Mouse (Mus musculus) liver, embryonic 12.5 days (tissue): Measurements from ENCODE around the gene Lrig2. TPM values are rescaled to one million over a fixed set of nuclear protein-coding genes. Genes with fewer than 3 reads are reported as not detected.

Experiments
- ATAC-seq: fragments of 200-750 bp; cut with Nextera tagmentation; 2 replicates; pipeline ENCODE4 v1.8.0; 2017; ENCODE audit warnings: moderate number of reproducible peaks, mild to moderate bottlenecking, moderate library complexity
- H3K27ac ChIP-seq: fragments of 300-500 bp; sonication (generic); 2 replicates; pipeline ENCODE4 v1.5.1; 2016; ENCODE audit warnings: mild to moderate bottlenecking
- H3K27me3 ChIP-seq: fragments of 300-500 bp; sonication (generic); replicated peaks from 2 replicates; pipeline ENCODE4 v1.6.1; 2016; ENCODE audit warnings: mild to moderate bottlenecking, moderate library complexity
- H3K36me3 ChIP-seq: fragments of 300-500 bp; sonication (generic); 2 replicates; pipeline ENCODE4 v1.6.1; 2016; ENCODE audit warnings: mild to moderate bottlenecking, moderate library complexity
- H3K4me1 ChIP-seq: fragments of 300-500 bp; sonication (generic); 2 replicates; pipeline ENCODE4 v1.6.1; 2016
- H3K4me2 ChIP-seq: fragments of 300-500 bp; sonication (generic); 2 replicates; pipeline ENCODE4 v1.6.1; 2016; ENCODE audit warnings: mild to moderate bottlenecking, moderate library complexity
- H3K4me3 ChIP-seq: fragments of 300-500 bp; sonication (generic); 2 replicates; pipeline ENCODE4 v1.5.1; 2016; ENCODE audit warnings: mild to moderate bottlenecking, moderate library complexity
- H3K9ac ChIP-seq: fragments of 300-500 bp; sonication (generic); 2 replicates; pipeline ENCODE4 v1.6.1; 2016; ENCODE audit warnings: mild to moderate bottlenecking, moderate library complexity
- H3K9me3 ChIP-seq: fragments of 300-500 bp; sonication (generic); replicated peaks from 2 replicates; pipeline ENCODE4 v1.6.1; 2016; ENCODE audit warnings: mild to moderate bottlenecking, moderate library complexity
- WGBS: fragments of 180-500 bp; shearing (Covaris S2); methylation state at CpG from one replicate; pipeline ENCODE4 v1.1.7; 2016; ENCODE audit not compliant: insufficient replicate concordance; 5-methylcytosine and 5-hydroxymethylcytosine counted together
- polyA plus RNA-seq: library from polyadenylated mRNA; unstranded; fragments of >200 nt; fragmentation: Nextera tagmentation; extraction: Ambion mirVana; gene quantifications from 2 replicates; pipeline ENCODE4 v1.2.1, GENCODE M21; 2016

Lrig2 gene
- polyA plus RNA-seq, 1 experiment from 2014 or later: 5.4 TPM

- Histone ChIP-seq H3K27ac (no peak overlapping the region), H3K9me3 (no peaks in the 10 kb centered on the region), H3K9ac (no peak overlapping the region), H3K4me2 (no peak overlapping the region), H3K27me3 (no peaks in the 10 kb centered on the region), H3K4me3 (no peak overlapping the region), H3K4me1 (no peaks in the 10 kb centered on the region; the same call in 1 of the 2 replicates), H3K36me3 (peaks cover 11% of the 10 kb centered on the region; the same call in 1 of the 2 replicates)
- no peak for ATAC-seq
- 79% methylated on average over 2 of the region's 2 CpGs for WGBS
These were observed 10.8 kb downstream of the Lrig2 start for GRCm38 (mm10) chr3:104500881-104501280.

GRCm38 (mm10) chr3:104496176-104496575, 15.5 kb downstream of the Lrig2 start:
- Histone ChIP-seq H3K4me3 (no peak overlapping the region), H3K4me1 (no peaks in the 10 kb centered on the region), H3K27me3 (no peaks in the 10 kb centered on the region), H3K36me3 (peaks cover 43% of the 10 kb centered on the region), H3K27ac (no peak overlapping the region), H3K9me3 (no peaks in the 10 kb centered on the region), H3K9ac (no peak overlapping the region), H3K4me2 (no peak overlapping the region)
- ATAC-seq: no peak
- 80% methylated on average over 4 of the region's 4 CpGs for WGBS

- Histone ChIP-seq H3K27ac (no peak overlapping the region), H3K9ac (no peak overlapping the region), H3K4me2 (no peak overlapping the region), H3K4me3 (no peak overlapping the region), H3K9me3 (no peaks in the 10 kb centered on the region), H3K4me1 (no peaks in the 10 kb centered on the region), H3K36me3 (peaks cover 43% of the 10 kb centered on the region), H3K27me3 (no peaks in the 10 kb centered on the region)
- ATAC-seq: no peak
- WGBS: 34% methylated on average over 1 of the region's 1 CpGs
These were observed 30.6 kb downstream of the Lrig2 start for GRCm38 (mm10) chr3:104480946-104481719.

- no peak for ATAC-seq
- no peak overlapping the region for H3K4me2 ChIP-seq
- H3K9ac ChIP-seq: no peak overlapping the region
- H3K27me3 ChIP-seq: no peaks in the 10 kb centered on the region
- WGBS: 85% methylated on average over 1 of the region's 1 CpGs
- H3K27ac ChIP-seq: no peak overlapping the region
- H3K4me1 ChIP-seq: no peaks in the 10 kb centered on the region
- H3K36me3 ChIP-seq: peaks cover 45% of the 10 kb centered on the region
- no peaks in the 10 kb centered on the region for H3K9me3 ChIP-seq
- no peak overlapping the region for H3K4me3 ChIP-seq
These were observed 33.7 kb downstream of the Lrig2 start for GRCm38 (mm10) chr3:104478056-104478455.

GRCm38 (mm10) chr3:104469421-104469820, 42.3 kb downstream of the Lrig2 start:
- Histone ChIP-seq H3K36me3 (peaks cover 35% of the 10 kb centered on the region), H3K27ac (no peak overlapping the region), H3K27me3 (no peaks in the 10 kb centered on the region), H3K9me3 (no peaks in the 10 kb centered on the region), H3K4me2 (no peak overlapping the region), H3K9ac (no peak overlapping the region), H3K4me1 (no peaks in the 10 kb centered on the region), H3K4me3 (no peak overlapping the region)
- 79% methylated on average over 3 of the region's 3 CpGs for WGBS
- ATAC-seq: no peak

GRCm38 (mm10) chr3:104461226-104461625, 50.5 kb downstream of the Lrig2 start:
- H3K4me2 ChIP-seq: no peak overlapping the region
- H3K4me1 ChIP-seq: no peaks in the 10 kb centered on the region
- ATAC-seq: no peak
- H3K36me3 ChIP-seq: peaks cover 88% of the 10 kb centered on the region
- H3K4me3 ChIP-seq: no peak overlapping the region
- H3K9me3 ChIP-seq: no peaks in the 10 kb centered on the region
- no peaks in the 10 kb centered on the region for H3K27me3 ChIP-seq
- H3K9ac ChIP-seq: no peak overlapping the region
- H3K27ac ChIP-seq: no peak overlapping the region
- 45% methylated on average over 2 of the region's 2 CpGs for WGBS

- whole genome bisulfite sequencing: 81% methylated on average over 1 of the region's 1 CpGs
- H3K4me2 ChIP-seq: no peak overlapping the region
- H3K27me3 ChIP-seq: no peaks in the 10 kb centered on the region
- peaks cover 71% of the 10 kb centered on the region for H3K36me3 ChIP-seq
- no peak overlapping the region for H3K9ac ChIP-seq
- H3K27ac ChIP-seq: no peak overlapping the region
- ATAC-seq: no peak
- no peak overlapping the region for H3K4me3 ChIP-seq
- no peaks in the 10 kb centered on the region for H3K9me3 ChIP-seq
- no peaks in the 10 kb centered on the region for H3K4me1 ChIP-seq
These were observed 53.1 kb downstream of the Lrig2 start for GRCm38 (mm10) chr3:104458588-104458987.

GRCm38 (mm10) chr3:104455506-104456275, 56.0 kb downstream of the Lrig2 start:
- H3K36me3 ChIP-seq: peaks cover 48% of the 10 kb centered on the region
- H3K4me2 ChIP-seq: no peak overlapping the region
- H3K9me3 ChIP-seq: no peaks in the 10 kb centered on the region
- WGBS: 73% methylated on average over 10 of the region's 10 CpGs
- H3K27ac ChIP-seq: no peak overlapping the region
- H3K4me1 ChIP-seq: no peaks in the 10 kb centered on the region
- no peaks in the 10 kb centered on the region for H3K27me3 ChIP-seq
- ATAC-seq: no peak
- no peak overlapping the region for H3K9ac ChIP-seq
- no peak overlapping the region for H3K4me3 ChIP-seq

GRCm38 (mm10) chr3:104447240-104447639, 64.5 kb downstream of the Lrig2 start:
- no peak for ATAC-seq
- H3K4me3 ChIP-seq: no peak overlapping the region
- H3K4me1 ChIP-seq: peaks cover 2% of the 10 kb centered on the region; the same call in 1 of the 2 replicates
- no peak overlapping the region for H3K9ac ChIP-seq
- H3K9me3 ChIP-seq: no peaks in the 10 kb centered on the region
- H3K4me2 ChIP-seq: no peak overlapping the region
- no peaks in the 10 kb centered on the region for H3K36me3 ChIP-seq
- WGBS: 70% methylated on average over 2 of the region's 2 CpGs
- no peak overlapping the region for H3K27ac ChIP-seq
- no peaks in the 10 kb centered on the region for H3K27me3 ChIP-seq

GRCm38 (mm10) chr3:104446689-104447088, 65.0 kb downstream of the Lrig2 start:
- no peaks in the 10 kb centered on the region for H3K27me3 ChIP-seq
- ATAC-seq: no peak
- WGBS: 63% methylated on average over 6 of the region's 6 CpGs
- peaks cover 8% of the 10 kb centered on the region; the same call in 1 of the 2 replicates for H3K4me1 ChIP-seq
- no peak overlapping the region for H3K4me3 ChIP-seq
- no peaks in the 10 kb centered on the region for H3K36me3 ChIP-seq
- H3K4me2 ChIP-seq: no peak overlapping the region
- no peaks in the 10 kb centered on the region for H3K9me3 ChIP-seq
- no peak overlapping the region for H3K9ac ChIP-seq
- H3K27ac ChIP-seq: no peak overlapping the region

- 56% methylated on average over 6 of the region's 6 CpGs for WGBS
- peaks cover 18% of the 10 kb centered on the region for H3K4me1 ChIP-seq
- no peak for ATAC-seq
These were observed 66.1 kb downstream of the Lrig2 start for GRCm38 (mm10) chr3:104445576-104445975.

GRCm38 (mm10) chr3:104444946-104445460, 66.7 kb downstream of the Lrig2 start:
- no peak for ATAC-seq
- Histone ChIP-seq H3K4me1 (peaks cover 23% of the 10 kb centered on the region), H3K4me3 (no peak overlapping the region), H3K9me3 (no peaks in the 10 kb centered on the region), H3K4me2 (no peak overlapping the region), H3K27me3 (no peaks in the 10 kb centered on the region), H3K36me3 (no peaks in the 10 kb centered on the region), H3K27ac (no peak overlapping the region), H3K9ac (no peak overlapping the region)
- 61% methylated on average over 3 of the region's 3 CpGs for WGBS

More at GRCm38 (mm10) chr3:104445576-104445975, 66.1 kb downstream of the Lrig2 start:
- Histone ChIP-seq H3K27ac (no peak overlapping the region), H3K9me3 (no peaks in the 10 kb centered on the region), H3K27me3 (no peaks in the 10 kb centered on the region), H3K4me3 (no peak overlapping the region), H3K4me2 (no peak overlapping the region), H3K36me3 (no peaks in the 10 kb centered on the region), H3K9ac (no peak overlapping the region)
